Mouse (Mus musculus) neural tube, postnatal 0 days (tissue): ENCODE measurements around the gene Tpd52l1. TPM values are rescaled to one million over a fixed set of nuclear protein-coding genes. Genes with fewer than 3 reads are reported as not detected.

Source experiments
- polyA plus RNA-seq: library from polyadenylated mRNA; unstranded; fragments of >200 nt; fragmentation: Nextera tagmentation; extraction: Ambion mirVana; gene quantifications from 2 replicates; pipeline ENCODE4 v1.2.1, GENCODE M21; 2015

Gene Tpd52l1
- 60.3 and 61.1 TPM in 2 replicates for polyA plus RNA-seq

DNA sequence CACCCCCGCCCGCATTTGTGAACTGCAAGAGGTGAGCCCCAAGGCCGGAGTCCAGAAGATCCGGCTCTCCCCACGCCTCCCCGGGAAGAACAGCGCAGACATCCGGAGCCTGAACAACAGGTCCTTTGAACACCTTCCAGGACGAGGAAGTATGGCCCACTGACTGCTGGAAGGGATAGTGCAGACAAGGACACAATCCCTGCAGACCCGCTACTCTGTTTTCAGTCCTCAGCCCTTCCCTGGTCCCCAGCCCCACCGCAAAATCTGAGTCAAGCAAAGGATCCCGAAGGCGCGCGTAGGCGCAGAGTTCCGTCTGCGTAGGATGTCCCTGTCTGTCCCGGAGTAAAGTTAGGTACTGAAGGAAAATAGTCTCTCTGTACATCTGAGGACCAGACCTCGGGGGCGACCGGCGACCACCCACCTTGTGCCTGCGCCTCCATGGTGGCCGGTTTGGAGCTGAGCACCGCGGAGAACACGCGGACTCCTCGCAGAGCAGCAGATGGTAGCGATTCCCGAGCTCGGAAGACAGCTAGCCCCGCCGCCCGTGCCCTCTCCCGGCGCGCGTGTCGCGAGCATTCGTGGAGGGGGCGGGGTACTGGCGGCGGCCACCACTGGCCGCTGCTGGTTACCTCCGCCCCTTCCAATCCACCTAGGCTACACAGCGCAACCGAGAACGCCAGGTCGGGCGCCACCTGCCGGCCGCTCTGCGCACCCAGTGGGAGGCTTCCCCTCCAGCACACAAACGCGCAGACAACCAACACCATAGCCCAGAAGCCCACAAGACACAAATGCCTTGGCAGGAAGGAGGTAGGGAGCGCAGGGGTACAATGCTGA lies at the start of gene Tpd52l1:
TSS of gene Tpd52l1 (minus strand) at position 668 of the 834 bp plus-strand sequence.

GRCm38 (mm10) chr10:31312865-31313848 lies 132.6 kb downstream of the Tpd52l1 start, which contains the start of gene Hddc2:
Gene Hddc2, plus strand, starts transcription at chr10:31313383.

Other genes starting within 250 kb of the Tpd52l1 start
- 76.7 and 81.7 TPM in 2 replicates for gene Hddc2, start 132.6 kb downstream of the Tpd52l1 start, polyA plus RNA-seq
- gene Rnf217, start 163.2 kb upstream of the Tpd52l1 start, polyA plus RNA-seq = 2.3 and 2.5 TPM in 2 replicates